Mouse (Mus musculus) heart, postnatal 0 days (tissue): ENCODE data around the gene Sept1. TPM values are rescaled to one million over a fixed set of nuclear protein-coding genes. Genes with fewer than 3 reads are reported as not detected.
A peak's percentile ranks its signal among the peaks of the same experiment; 100 is the strongest.

Source experiments
- ATAC-seq: fragments of 200-750 bp; cut with Nextera tagmentation; 2 replicates; pipeline ENCODE4 v1.8.0; 2017; ENCODE audit warnings: low read depth, moderate number of reproducible peaks, moderate library complexity; ENCODE audit not compliant: insufficient read depth
- DNase-seq: peaks from one replicate; pipeline ENCODE4 v3.0.0-alpha.2; 2016; ENCODE audit warnings: low spot score
- H3K27ac ChIP-seq: fragments of 300-500 bp; sonication (generic); 2 replicates; pipeline ENCODE4 v1.5.1; 2014; ENCODE audit warnings: low read depth, mild to moderate bottlenecking
- H3K27me3 ChIP-seq: fragments of 300-500 bp; sonication (generic); 2 replicates; pipeline ENCODE4 v1.6.1; 2014; ENCODE audit warnings: low read length, mixed read lengths; ENCODE audit not compliant: control insufficient read depth, insufficient read depth
- H3K36me3 ChIP-seq: fragments of 300-500 bp; sonication (generic); replicated peaks from 2 replicates; pipeline ENCODE4 v1.6.1; 2014; ENCODE audit warnings: low read length, mixed read lengths; ENCODE audit not compliant: control insufficient read depth, insufficient read depth
- H3K4me1 ChIP-seq: fragments of 300-500 bp; sonication (generic); 2 replicates; pipeline ENCODE4 v1.6.1; 2014; ENCODE audit warnings: antibody characterized with exemption; ENCODE audit not compliant: control insufficient read depth, insufficient read depth
- H3K4me2 ChIP-seq: fragments of 300-500 bp; sonication (generic); 2 replicates; pipeline ENCODE4 v1.6.1; 2014; ENCODE audit warnings: low read depth, mild to moderate bottlenecking, low read length, moderate library complexity
- H3K4me3 ChIP-seq: fragments of 300-500 bp; sonication (generic); 2 replicates; pipeline ENCODE4 v1.5.1; 2014; ENCODE audit warnings: low read depth, low read length
- H3K9ac ChIP-seq: fragments of 300-500 bp; sonication (generic); replicated peaks from 2 replicates; pipeline ENCODE4 v1.6.1; 2014; ENCODE audit warnings: low read depth, low read length, mixed read lengths
- H3K9me3 ChIP-seq: fragments of 300-500 bp; sonication (generic); replicated peaks from 2 replicates; pipeline ENCODE4 v1.6.1; 2016; ENCODE audit warnings: low read length; ENCODE audit not compliant: control insufficient read depth
- CTCF ChIP-seq: IDR thresholded peaks from 2 replicates; pipeline ENCODE4 v1.5.1; 2016; ENCODE audit warnings: antibody characterized with exemption, control low read depth, low read depth
- EP300 ChIP-seq: IDR thresholded peaks from 2 replicates; pipeline ENCODE4 v1.6.1; 2016; ENCODE audit warnings: antibody characterized with exemption, low read depth
- WGBS: fragments of 180-500 bp; shearing (Covaris S2); extraction: QIAGEN DNeasy Blood & Tissue Kit; methylation state at CpG from one replicate; pipeline ENCODE4 v1.1.7; 2014; 5-methylcytosine and 5-hydroxymethylcytosine counted together
- polyA plus RNA-seq: library from polyadenylated mRNA; unstranded; fragments of >200 nt; fragmentation: Nextera tagmentation; extraction: Ambion mirVana; gene quantifications from 2 replicates; pipeline ENCODE4 v1.2.1, GENCODE M21; 2015
- total RNA-seq: library from RNA; depleted of rRNA; stranded (reverse); fragments of >200 nt; gene quantifications from 2 replicates; pipeline ENCODE4 v1.2.3, GENCODE M21; 2014; ENCODE audit warnings: low replicate concordance

Gene Sept1
- total and polyA plus RNA-seq, 2 experiments from 2014 or later = 2.3 to 18.7 TPM

DNA sequence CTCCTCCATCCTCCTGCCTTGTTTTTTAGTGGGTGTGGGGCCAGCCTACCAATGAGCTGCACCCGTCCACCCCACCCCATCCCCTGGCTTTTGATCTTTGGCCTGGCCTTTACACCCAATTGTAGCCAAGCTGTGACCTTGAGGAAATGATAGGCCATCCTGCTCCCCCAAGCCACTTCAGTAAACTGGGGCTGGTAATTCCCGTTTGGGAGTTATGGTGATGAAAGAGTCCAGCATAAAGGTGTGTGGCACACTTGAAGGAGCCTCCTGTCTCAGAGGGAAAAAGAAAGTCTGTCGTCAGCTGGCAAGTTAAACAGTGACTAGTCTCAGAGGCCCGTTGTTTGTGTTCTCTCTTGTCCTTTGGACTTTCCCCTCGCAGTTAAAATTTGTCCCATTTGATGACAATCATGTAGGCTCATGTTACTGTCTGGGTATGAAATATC lies 43.6 kb upstream of the Sept1 start:
- Histone ChIP-seq H3K9me3 (no peaks in the 10 kb centered on the region), H3K27me3 (no peaks in the 10 kb centered on the region), H3K4me2 (no peak overlapping the region), H3K4me1 (peaks cover 11% of the 10 kb centered on the region), H3K27ac (no peak overlapping the region), H3K9ac (no peak overlapping the region), H3K36me3 (peaks cover 5% of the 10 kb centered on the region), H3K4me3 (no peak overlapping the region)
- no peak for TF ChIP-seq CTCF
- no peak for TF ChIP-seq EP300
- no peak for ATAC-seq
- no peak for DNase-seq
- 73% methylated on average over 5 of the region's 5 CpGs for WGBS

DNA sequence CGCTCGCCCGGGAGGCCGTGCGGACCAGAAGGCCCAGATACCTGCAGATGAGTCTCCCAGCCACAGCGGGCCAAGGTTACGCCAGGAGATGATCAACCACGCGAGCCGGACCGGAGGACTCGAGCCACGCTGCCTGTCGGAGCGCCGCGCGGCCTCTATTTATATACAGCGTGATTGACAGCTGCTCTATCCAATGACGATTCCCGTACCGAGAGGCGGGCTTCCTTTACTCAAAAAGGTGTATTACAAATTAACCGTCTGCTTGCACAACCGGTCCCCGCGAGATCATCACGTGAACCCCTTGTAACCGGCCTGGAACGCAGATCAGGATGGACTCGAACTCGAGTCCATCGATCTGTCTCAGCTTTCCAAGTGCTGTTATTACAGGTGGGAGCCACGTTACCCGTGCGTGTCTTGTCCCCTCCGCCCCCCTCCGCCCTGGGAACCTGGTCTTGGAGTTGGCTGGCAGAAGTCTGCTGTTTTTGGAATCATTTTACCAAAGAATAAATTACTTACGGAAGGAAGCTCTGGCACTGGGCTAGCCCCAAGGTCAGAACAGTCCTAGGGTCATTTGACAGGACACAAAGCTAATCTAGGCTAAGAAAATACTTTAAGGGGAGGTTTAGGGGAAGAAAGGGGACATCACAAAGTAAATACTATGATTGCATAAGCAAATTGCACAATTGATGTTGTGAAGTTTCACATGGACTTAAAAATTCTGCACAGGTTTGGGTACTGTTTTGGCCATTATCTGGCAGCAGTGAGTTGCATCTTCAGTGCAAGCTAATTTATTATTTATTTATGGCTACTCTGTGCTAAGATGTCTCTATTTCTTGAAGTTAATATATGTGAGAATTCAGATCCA lies 41.2 kb upstream of the Sept1 start, which contains the start of gene Sephs2:
Sephs2 (minus strand) TSS at position 131 of the 865 bp plus-strand sequence.
- 1% methylated on average over 39 of the region's 39 CpGs for WGBS
- ATAC-seq = peak; percentile 90

DNA sequence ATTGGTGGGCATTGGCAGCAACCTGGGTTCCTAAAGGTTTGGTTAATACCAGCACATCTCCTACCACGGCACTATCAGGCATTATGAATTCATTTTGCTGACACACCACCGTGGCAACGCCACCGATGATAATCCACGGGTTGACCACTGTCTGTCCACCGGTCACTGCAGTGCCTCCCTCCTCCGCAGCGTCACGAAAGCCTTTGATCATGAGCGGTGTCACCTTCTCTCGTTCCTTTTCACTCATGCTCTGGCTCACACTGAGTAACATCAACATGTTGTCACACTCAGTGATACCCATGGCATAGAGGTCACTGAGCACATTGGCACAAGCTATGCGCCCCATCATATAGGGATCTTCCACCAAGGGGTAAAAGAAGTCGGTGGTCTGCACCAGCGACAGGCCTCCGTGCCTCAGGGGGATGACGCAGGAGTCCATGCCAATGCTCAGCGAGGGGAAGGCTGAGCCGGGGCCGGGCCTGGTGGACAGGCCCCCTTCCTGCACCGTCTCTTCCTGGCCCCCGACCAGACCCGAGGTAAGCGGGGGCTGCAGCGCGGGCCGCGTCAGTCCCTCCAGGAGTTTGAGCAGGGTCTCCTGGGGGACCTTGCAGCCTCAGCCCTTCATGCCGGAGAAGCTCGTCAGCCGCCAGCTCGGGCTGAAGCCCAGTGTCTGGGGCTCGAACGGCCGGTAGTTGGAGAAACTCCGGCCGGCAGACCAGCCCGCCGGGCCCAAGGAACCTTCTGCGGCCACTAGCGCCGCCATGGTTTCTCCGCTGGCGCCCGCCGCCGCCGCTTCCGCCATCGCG lies 40.4 kb upstream of the Sept1 start:
- 10% methylated on average over 48 of the region's 50 CpGs for WGBS
- Histone ChIP-seq H3K4me1 (peaks cover 11% of the 10 kb centered on the region), H3K27me3 (no peaks in the 10 kb centered on the region), H3K27ac (peak overlapping the region; percentile 91), H3K9me3 (no peaks in the 10 kb centered on the region), H3K4me2 (peak overlapping the region; percentile 84), H3K36me3 (peaks cover 16% of the 10 kb centered on the region), H3K4me3 (peak overlapping the region; percentile 80), H3K9ac (peak overlapping the region; percentile 87)
- TF ChIP-seq CTCF (no peak), EP300 (no peak)
- no peak for DNase-seq
- peak; percentile 73 for ATAC-seq

More for the DNA sequence above, 41.2 kb upstream of the Sept1 start, which contains the start of gene Sephs2:
- Histone ChIP-seq H3K36me3 (peaks cover 16% of the 10 kb centered on the region), H3K27ac (peak within 1 kb of the TSS; percentile 91), H3K27me3 (no peaks in the 10 kb centered on the region), H3K4me2 (peak within 1 kb of the TSS; percentile 84), H3K9me3 (no peaks in the 10 kb centered on the region), H3K4me3 (peak within 1 kb of the TSS; percentile 80), H3K9ac (peak within 1 kb of the TSS; percentile 87), H3K4me1 (peaks cover 11% of the 10 kb centered on the region)
- no peak for TF ChIP-seq EP300
- TF ChIP-seq CTCF = no peak
- peak; percentile 85 for DNase-seq

DNA sequence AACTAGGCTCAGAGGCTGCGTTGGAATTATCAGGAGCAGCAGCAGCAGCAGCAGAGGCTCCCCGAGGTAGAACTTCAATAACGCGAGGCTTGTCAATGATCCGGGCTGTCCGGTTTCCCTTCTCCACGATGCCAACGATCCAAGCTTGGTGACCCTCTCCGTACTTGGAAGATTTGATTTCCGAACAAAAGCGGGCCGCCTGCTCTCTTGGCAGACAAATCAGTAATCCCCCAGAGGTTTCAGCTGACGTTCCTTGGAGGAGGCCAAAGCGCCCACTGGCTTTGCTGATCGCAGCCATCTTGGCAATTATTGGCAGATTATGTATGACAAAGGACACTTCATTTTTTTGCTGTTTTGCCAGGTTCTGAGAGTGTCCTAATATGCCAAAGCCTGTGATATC lies 39.6 kb upstream of the Sept1 start:
- ATAC-seq (no peak), DNase-seq (no peak)
- TF ChIP-seq EP300 (no peak), CTCF (no peak)
- Histone ChIP-seq H3K9ac (no peak overlapping the region), H3K4me1 (peaks cover 11% of the 10 kb centered on the region), H3K4me3 (peak overlapping the region; percentile 80), H3K9me3 (no peaks in the 10 kb centered on the region), H3K36me3 (peaks cover 16% of the 10 kb centered on the region), H3K27me3 (no peaks in the 10 kb centered on the region), H3K4me2 (peak overlapping the region; percentile 84), H3K27ac (no peak overlapping the region)
- 88% methylated on average over 15 of the region's 15 CpGs for WGBS

DNA sequence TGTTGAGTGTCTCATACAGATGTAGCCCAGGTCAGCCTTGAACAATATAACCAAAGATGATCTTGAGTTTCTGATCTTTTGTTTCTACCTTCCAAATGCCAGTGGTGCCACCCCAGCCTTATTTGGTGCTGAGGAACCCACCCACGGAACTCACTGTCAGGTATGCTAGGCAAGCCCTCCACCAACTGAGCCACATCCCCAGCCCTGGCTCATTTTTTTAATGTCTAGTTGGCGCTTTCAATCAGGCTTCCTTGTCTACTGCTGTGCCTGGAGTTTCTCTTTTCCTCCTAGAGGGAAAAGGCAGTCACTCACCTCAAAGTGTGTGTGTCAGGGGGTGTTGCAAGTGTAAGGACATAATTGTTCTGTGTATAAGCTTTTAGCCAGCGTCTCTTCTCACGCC lies 38.2 kb upstream of the Sept1 start:
- H3K9ac ChIP-seq = no peak overlapping the region
- ATAC-seq (no peak), DNase-seq (no peak)
- H3K4me1 ChIP-seq = peaks cover 11% of the 10 kb centered on the region
- no peak overlapping the region for H3K4me2 ChIP-seq
- peaks cover 16% of the 10 kb centered on the region for H3K36me3 ChIP-seq
- H3K27me3 ChIP-seq = no peaks in the 10 kb centered on the region
- H3K4me3 ChIP-seq = no peak overlapping the region
- no peak overlapping the region for H3K27ac ChIP-seq
- TF ChIP-seq CTCF (no peak), EP300 (no peak)
- 91% methylated on average over 4 of the region's 4 CpGs for WGBS
- no peaks in the 10 kb centered on the region for H3K9me3 ChIP-seq
